Mouse (Mus musculus) pancreas, adult 10 weeks (tissue): ENCODE measurements around the gene Olfr1356. TPM values are rescaled to one million over a fixed set of nuclear protein-coding genes. Genes with fewer than 3 reads are reported as not detected.

Experiments
- polyA plus RNA-seq: library from polyadenylated mRNA; stranded (reverse); fragments of 350-450 nt; fragmentation: Illumina TruSeq; extraction: RNeasy Lipid Tissue Mini Kit (QIAGEN cat#74804); gene quantifications from one replicate; pipeline ENCODE4 v1.2.3, GENCODE M21; 2015; ENCODE audit warnings: low read depth, low replicate concordance; ENCODE audit not compliant: insufficient read depth

Gene Olfr1356
- not detected for polyA plus RNA-seq

DNA sequence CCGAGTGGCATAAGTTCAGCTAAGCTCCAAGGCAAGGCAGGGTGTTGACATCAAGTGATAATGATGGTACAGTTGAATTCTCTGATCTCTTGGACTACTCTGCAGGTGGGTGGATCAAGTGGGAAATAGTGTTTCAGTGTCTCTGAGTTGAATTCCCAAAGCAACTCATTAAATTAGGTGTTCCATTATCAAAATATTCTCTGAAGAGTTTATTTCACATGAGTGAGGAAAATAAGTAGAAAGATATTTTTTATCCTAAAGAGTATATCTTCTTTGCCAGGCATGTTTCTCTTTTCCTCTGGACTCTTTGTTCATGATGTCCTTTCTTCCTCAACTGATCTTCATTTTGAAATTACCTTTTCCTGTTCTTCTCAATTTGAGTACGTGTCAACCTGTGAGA is at the start of gene Olfr1356:
TSS of gene Olfr1356 (minus strand) at position 101 of the 400 bp plus-strand sequence.

DNA sequence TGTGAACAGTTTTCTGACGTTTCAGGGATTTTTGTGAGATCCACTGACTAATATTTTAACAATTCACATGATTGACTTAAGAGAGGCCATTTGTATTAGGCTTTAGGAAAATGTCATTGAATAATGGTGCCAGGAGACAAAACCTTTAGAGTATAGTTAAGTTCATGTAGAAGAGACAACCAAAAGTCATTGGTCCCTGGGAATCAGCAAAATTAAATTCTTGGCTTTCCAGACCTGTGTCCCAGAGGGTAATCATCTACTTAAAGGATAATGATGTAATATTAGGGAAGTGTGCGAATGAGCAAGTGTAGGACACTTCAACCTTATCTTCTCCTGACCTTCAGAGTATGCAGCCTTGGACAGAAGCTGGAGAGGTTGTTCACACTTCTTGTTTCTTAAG is 23.3 kb upstream of the Olfr1356 start, which contains the start of gene Olfr1355:
TSS of gene Olfr1355 (plus strand) at position 301 of the 400 bp plus-strand sequence.

Other genes with a start within 250 kb of the Olfr1356 start
- not detected for gene Olfr1357, start 234.1 kb downstream of the Olfr1356 start, polyA plus RNA-seq
- gene Casp14, start 133.9 kb downstream of the Olfr1356 start, polyA plus RNA-seq: not detected
- not detected for gene Ccdc105, start 99.1 kb downstream of the Olfr1356 start, polyA plus RNA-seq
- gene Slc1a6, start 71.7 kb downstream of the Olfr1356 start, polyA plus RNA-seq: not detected
- gene Olfr1355, start 23.4 kb upstream of the Olfr1356 start, polyA plus RNA-seq: not detected
- not detected for gene Olfr1354, start 61.0 kb upstream of the Olfr1356 start, polyA plus RNA-seq
- not detected for gene Olfr8, start 98.5 kb upstream of the Olfr1356 start, polyA plus RNA-seq
- not detected for gene Olfr1353, start 111.1 kb upstream of the Olfr1356 start, polyA plus RNA-seq
- not detected for gene Olfr1352, start 128.9 kb upstream of the Olfr1356 start, polyA plus RNA-seq
- gene Olfr1351, start 160.3 kb upstream of the Olfr1356 start, polyA plus RNA-seq: not detected
- not detected for gene Olfr57, start 176.6 kb upstream of the Olfr1356 start, polyA plus RNA-seq
- 4.1 TPM for gene 2610008E11Rik, start 245.4 kb upstream of the Olfr1356 start, polyA plus RNA-seq